ENCODE assay signal across 13 mouse cellular contexts in the genomic region with DNA sequence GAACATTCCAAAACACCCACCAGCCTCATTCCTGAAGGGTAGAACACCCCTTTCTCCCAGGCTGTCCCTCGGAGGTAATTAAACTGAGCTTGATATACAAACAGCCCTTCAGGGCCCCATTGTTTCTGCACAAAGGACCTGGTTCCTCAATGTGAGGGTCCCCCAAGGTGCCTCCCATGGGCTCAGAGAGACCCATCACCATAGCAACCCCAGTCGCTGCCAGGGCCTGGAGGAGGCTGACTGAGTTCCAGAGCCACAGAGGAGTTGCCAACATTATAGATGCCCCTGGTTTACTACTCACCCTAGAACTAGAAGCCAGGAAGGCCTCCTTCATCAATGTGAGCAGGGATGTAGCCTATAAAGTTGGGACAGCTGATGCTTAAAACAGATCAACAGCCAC. TPM values are rescaled to one million over a fixed set of nuclear protein-coding genes. Genes with fewer than 3 reads are reported as not detected.
A peak's percentile ranks its signal among the peaks of the same experiment; 100 is the strongest.
DNase-seq lines count a peak whose midpoint lies in the region; ATAC-seq and TF ChIP-seq lines count a peak whose summit lies in the region.
"Had no signal": no experiment of that assay in that cellular context is flagged by ENCODE, and none has a peak within 500 bp of the region (broad histone marks: within the 10 kb centered on the region; RNA-seq: fewer than 3 reads in every experiment).

No protein-coding gene starts in this region.

- H3K4me2 ChIP-seq in heart, embryonic 13.5 days, result no peak overlapping the region
- no peak overlapping the region for H3K4me2 ChIP-seq in forebrain, embryonic 15.5 days (replicated peaks)
- no peak overlapping the region for H3K4me2 ChIP-seq in neural tube, embryonic 15.5 days
- H3K4me2 ChIP-seq: embryonic facial prominence, embryonic 13.5 days; liver, embryonic 12.5 days had no signal

- TF ChIP-seq EP300 in heart, adult 2 months (IDR thresholded peaks at IDR 0.05; ENCODE audit: insufficient read depth, low read depth, low read length), result no peak

- 57% methylated on average over 2 of the region's 2 CpGs for WGBS in heart, embryonic 13.5 days
- WGBS in forebrain, embryonic 15.5 days, result 6% methylated on average over 2 of the region's 2 CpGs
- 17% methylated on average over 2 of the region's 2 CpGs for WGBS in midbrain, embryonic 10.5 days
- WGBS in neural tube, embryonic 15.5 days, result 17% methylated on average over 2 of the region's 2 CpGs
- 78% methylated on average over 2 of the region's 2 CpGs for WGBS in heart, adult 2 months

- H3K79me2 ChIP-seq in heart, adult 2 months (replicated peaks; ENCODE audit: control insufficient read depth, insufficient read depth, low read length), result no peaks in the 10 kb centered on the region

- intact Hi-C loops in heart, postnatal 36 days (cut with DNase I), result no loop called here
- intact Hi-C loops in heart, adult 2 months (cut with DNase I), result no loop called here

- peaks cover 34% of the 10 kb centered on the region for H3K4me1 ChIP-seq in heart, embryonic 13.5 days
- H3K4me1 ChIP-seq in forebrain, embryonic 15.5 days, result peaks cover 27% of the 10 kb centered on the region
- H3K4me1 ChIP-seq in midbrain, embryonic 10.5 days, result peaks cover 56% of the 10 kb centered on the region
- H3K4me1 ChIP-seq in neural tube, embryonic 15.5 days, result peaks cover 20% of the 10 kb centered on the region
- H3K4me1 ChIP-seq in heart, adult 2 months (ENCODE audit: control insufficient read depth, insufficient read depth, low read length), result no peaks in the 10 kb centered on the region

- no peak for TF ChIP-seq CTCF in heart, adult 2 months (IDR thresholded peaks at IDR 0.05)

- no peaks in the 10 kb centered on the region for H3K27me3 ChIP-seq in heart, embryonic 13.5 days (replicated peaks)
- H3K27me3 ChIP-seq in forebrain, embryonic 15.5 days, result no peaks in the 10 kb centered on the region
- peaks cover 34% of the 10 kb centered on the region for H3K27me3 ChIP-seq in midbrain, embryonic 10.5 days (ENCODE audit: low read depth, poor library complexity, severe bottlenecking)
- no peaks in the 10 kb centered on the region for H3K27me3 ChIP-seq in neural tube, embryonic 15.5 days (replicated peaks)
- no peaks in the 10 kb centered on the region for H3K27me3 ChIP-seq in heart, adult 2 months (ENCODE audit: control insufficient read depth, insufficient read depth, low read length)
- H3K27me3 ChIP-seq: embryonic facial prominence, embryonic 13.5 days; liver, embryonic 12.5 days had no signal

- TF ChIP-seq POLR2A in heart, adult 2 months (IDR thresholded peaks at IDR 0.05; ENCODE audit: insufficient read depth, low read depth, low read length), result no peak

- DNase-seq in heart, postnatal 36 days, result no peak
- peak; percentile 53 for DNase-seq in midbrain, embryonic 10.5 days (ENCODE audit: low spot score)
- DNase-seq in heart, adult 2 months, result no peak
- no peak for DNase-seq in heart, adult 8-10 months (ENCODE audit: low spot score)
- no peak for DNase-seq in adrenal gland, postnatal 14 days
- DNase-seq: cerebellum, adult 11-12 months; heart, adult 11 months; kidney, adult 9 months had no signal

- ATAC-seq in heart, embryonic 13.5 days (ENCODE audit: extremely low read depth, insufficient number of reproducible peaks, low FRiP score, low TSS enrichment), result no peak
- ATAC-seq in forebrain, embryonic 15.5 days (replicated peaks), result peak; percentile 75
- peak; percentile 64; the same call in 1 of the 2 replicates for ATAC-seq in neural tube, embryonic 15.5 days (ENCODE audit: low FRiP score)
- ATAC-seq: liver, embryonic 12.5 days had no signal

- H3K9ac ChIP-seq in heart, embryonic 13.5 days, result peak overlapping the region; percentile 30; the same call in 1 of the 2 replicates
- no peak overlapping the region for H3K9ac ChIP-seq in forebrain, embryonic 15.5 days (replicated peaks)
- H3K9ac ChIP-seq in neural tube, embryonic 15.5 days (replicated peaks), result no peak overlapping the region
- H3K9ac ChIP-seq in heart, adult 2 months (ENCODE audit: low read depth, low read length), result no peak overlapping the region
- H3K9ac ChIP-seq: embryonic facial prominence, embryonic 13.5 days; liver, embryonic 12.5 days had no signal

- no peak overlapping the region for H3K4me3 ChIP-seq in heart, embryonic 13.5 days
- H3K4me3 ChIP-seq in forebrain, embryonic 15.5 days, result no peak overlapping the region
- H3K4me3 ChIP-seq in midbrain, embryonic 10.5 days, result peak overlapping the region; percentile 20; the same call in 1 of the 2 replicates
- no peak overlapping the region for H3K4me3 ChIP-seq in neural tube, embryonic 15.5 days (replicated peaks)
- H3K4me3 ChIP-seq in heart, adult 2 months, result no peak overlapping the region
- H3K4me3 ChIP-seq: embryonic facial prominence, embryonic 13.5 days; liver, embryonic 12.5 days had no signal

- no peaks in the 10 kb centered on the region for H3K9me3 ChIP-seq in heart, embryonic 13.5 days
- H3K9me3 ChIP-seq in forebrain, embryonic 15.5 days, result no peaks in the 10 kb centered on the region
- no peaks in the 10 kb centered on the region; the same call in 1 of the 2 replicates for H3K9me3 ChIP-seq in midbrain, embryonic 10.5 days (replicated peaks)
- no peaks in the 10 kb centered on the region for H3K9me3 ChIP-seq in neural tube, embryonic 15.5 days (replicated peaks)
- H3K9me3 ChIP-seq: embryonic facial prominence, embryonic 13.5 days; liver, embryonic 12.5 days had no signal

- no peaks in the 10 kb centered on the region for H3K36me3 ChIP-seq in heart, embryonic 13.5 days
- no peaks in the 10 kb centered on the region for H3K36me3 ChIP-seq in forebrain, embryonic 15.5 days
- peaks cover 53% of the 10 kb centered on the region for H3K36me3 ChIP-seq in midbrain, embryonic 10.5 days
- H3K36me3 ChIP-seq in neural tube, embryonic 15.5 days, result no peaks in the 10 kb centered on the region
- H3K36me3 ChIP-seq in heart, adult 2 months (ENCODE audit: control insufficient read depth, insufficient read depth, low read length), result no peaks in the 10 kb centered on the region
- H3K36me3 ChIP-seq: embryonic facial prominence, embryonic 13.5 days; liver, embryonic 12.5 days had no signal

- H3K27ac ChIP-seq in heart, embryonic 13.5 days (replicated peaks), result no peak overlapping the region
- H3K27ac ChIP-seq in forebrain, embryonic 15.5 days (replicated peaks), result peak overlapping the region; percentile 46
- H3K27ac ChIP-seq in midbrain, embryonic 10.5 days (replicated peaks), result peak overlapping the region; percentile 75
- H3K27ac ChIP-seq in neural tube, embryonic 15.5 days (replicated peaks), result no peak overlapping the region
- no peak overlapping the region for H3K27ac ChIP-seq in heart, adult 2 months
- H3K27ac ChIP-seq: embryonic facial prominence, embryonic 13.5 days; liver, embryonic 12.5 days had no signal

RNA-seq across cellular contexts. Expression of a gene that starts 20.4 kb away (rescaled TPM):
- 1.3 and 1.4 TPM in 2 replicates for polyA plus RNA-seq in heart, embryonic 13.5 days (2015; fragmentation: Nextera tagmentation; extraction: Ambion mirVana)
- 1 to 10 TPM; 6.4 to 7.2 TPM for total RNA-seq in heart, postnatal 36 days (2021)
- polyA plus RNA-seq in forebrain, embryonic 15.5 days (2015; fragmentation: Nextera tagmentation; extraction: Ambion mirVana), result 5.8 and 7.2 TPM in 2 replicates
- 3.4 and 3.6 TPM in 2 replicates for polyA plus RNA-seq in midbrain, embryonic 10.5 days (2016; fragmentation: Nextera tagmentation; extraction: Ambion mirVana)
- 0.88 and 1.4 TPM in 2 replicates for polyA plus RNA-seq in neural tube, embryonic 15.5 days (2015; fragmentation: Nextera tagmentation; extraction: Ambion mirVana)
- 1 to 10 TPM; 4.5 to 5.0 TPM for total RNA-seq in heart, adult 2 months (2021)
- polyA plus RNA-seq in heart, adult 2 months (2012; rRNA removed), result 4.3 and 5.2 TPM in 2 replicates
- total RNA-seq in heart, adult 8-10 months (2022), result 1 to 10 TPM; 3.2 to 7.3 (median 4.5) TPM
- total RNA-seq in adrenal gland, postnatal 14 days (2021), result 4.5 and 4.6 TPM in 2 replicates

RNA-seq across cellular contexts. Expression of a gene that starts 44.4 kb away (rescaled TPM):
- polyA plus RNA-seq in heart, embryonic 13.5 days (2015; fragmentation: Nextera tagmentation; extraction: Ambion mirVana), result 11.9 and 12.2 TPM in 2 replicates
- total RNA-seq in heart, postnatal 36 days (2021), result 10 to 100 TPM; 29.6 to 35.3 TPM
- polyA plus RNA-seq in forebrain, embryonic 15.5 days (2015; fragmentation: Nextera tagmentation; extraction: Ambion mirVana), result 48.8 and 52.9 TPM in 2 replicates
- 14.3 and 16.7 TPM in 2 replicates for polyA plus RNA-seq in midbrain, embryonic 10.5 days (2016; fragmentation: Nextera tagmentation; extraction: Ambion mirVana)
- 25.4 and 25.8 TPM in 2 replicates for polyA plus RNA-seq in neural tube, embryonic 15.5 days (2015; fragmentation: Nextera tagmentation; extraction: Ambion mirVana)
- total RNA-seq in heart, adult 2 months (2021), result 10 to 100 TPM; 27.6 to 31.5 TPM
- polyA plus RNA-seq in heart, adult 2 months (2012; rRNA removed), result 25.3 and 39.8 TPM in 2 replicates
- total RNA-seq in heart, adult 8-10 months (2022), result 10 to 100 TPM; 26.1 to 31.8 (median 27.3) TPM
- total RNA-seq in adrenal gland, postnatal 14 days (2021), result 16.1 and 17.5 TPM in 2 replicates

Comparison
In these comparisons a context has a peak if more than half of its experiments do, and no peak if none do; other contexts are left out.
1. H3K27ac ChIP-seq: peak in forebrain, embryonic 15.5 days (single experiment) and midbrain, embryonic 10.5 days (single experiment); none in heart, embryonic 13.5 days (single experiment), neural tube, embryonic 15.5 days (single experiment) and heart, adult 2 months (single experiment).